Mouse (Mus musculus): ENCODE results near the gene Pdcd1lg2. TPM values are rescaled to one million over a fixed set of nuclear protein-coding genes. Genes with fewer than 3 reads are reported as not detected.

The Pdcd1lg2 gene
- polyA plus RNA-seq, 1 experiment from 2014 or later: not detected

DNA sequence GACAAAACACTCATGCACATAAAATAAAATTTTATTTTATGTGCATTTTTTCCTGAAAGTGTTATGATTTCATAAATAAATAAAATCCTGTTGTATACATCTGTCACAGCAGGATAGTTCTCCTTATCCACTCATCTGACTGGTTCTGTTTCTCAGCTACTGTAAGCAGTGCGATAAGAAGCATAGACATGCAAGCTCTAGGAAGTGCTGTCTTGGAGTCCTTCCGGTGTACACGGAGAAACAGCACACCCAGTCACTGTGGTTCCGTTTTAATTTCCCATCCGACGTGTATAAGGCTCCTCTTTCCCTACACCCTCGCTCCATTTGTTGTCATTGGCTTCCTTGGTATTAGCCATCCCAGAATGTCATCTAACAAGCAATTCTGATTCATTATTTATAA, 87.2 kb downstream of the Pdcd1lg2 start:
- no peaks in the 10 kb centered on the region for H3K36me3 ChIP-seq (ENCODE audit: control insufficient read depth, insufficient read depth, low read length)
- H3K4me1 ChIP-seq (replicated peaks; ENCODE audit: control insufficient read depth, insufficient read depth, low read length): no peaks in the 10 kb centered on the region
- no peak overlapping the region for H3K9ac ChIP-seq (ENCODE audit: low read length)
- H3K27me3 ChIP-seq (replicated peaks; ENCODE audit: control insufficient read depth, insufficient read depth, low read length): no peaks in the 10 kb centered on the region
- no peak overlapping the region for H3K4me3 ChIP-seq (ENCODE audit: low read depth, low read length)
- no peak overlapping the region for H3K27ac ChIP-seq (ENCODE audit: low read depth)
- WGBS: 76% methylated on average over 7 of the region's 7 CpGs
- DNase-seq (ENCODE audit: low spot score) (no peak), ATAC-seq (replicated peaks; ENCODE audit: low FRiP score, low TSS enrichment, low read depth) (no peak)
- H3K4me2 ChIP-seq (ENCODE audit: low read length): no peak overlapping the region
- no peaks in the 10 kb centered on the region for H3K9me3 ChIP-seq (ENCODE audit: control insufficient read depth, low read length)

DNA sequence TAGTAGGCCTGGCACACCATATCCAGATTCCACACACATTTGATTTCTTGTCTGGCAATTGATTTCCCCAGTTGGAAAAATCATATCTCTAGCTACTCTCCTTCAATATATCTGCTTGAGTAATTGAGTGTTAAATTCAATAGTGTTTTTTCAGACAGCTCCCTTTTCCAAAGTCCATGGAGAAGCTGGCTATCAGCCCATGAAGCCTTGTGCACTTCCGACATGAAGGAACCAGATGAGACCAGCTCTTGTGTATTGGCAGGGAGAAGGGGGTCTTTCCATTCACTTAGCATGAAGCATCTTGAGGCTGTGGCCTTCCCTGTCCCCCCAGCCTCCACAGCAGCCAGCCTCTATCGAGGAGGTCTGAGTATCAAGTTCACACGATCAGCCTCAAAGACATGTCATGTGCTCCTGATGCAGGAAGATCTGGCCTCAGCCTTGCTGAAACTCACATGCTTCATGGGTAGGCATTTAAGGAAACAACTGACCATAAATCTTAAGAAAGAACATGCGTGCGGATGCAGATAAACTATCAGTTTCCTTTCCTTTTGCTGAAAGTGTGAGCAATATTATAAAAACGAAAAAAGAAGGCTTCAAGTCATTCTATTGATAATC, 88.2 kb downstream of the Pdcd1lg2 start:
- DNase-seq (ENCODE audit: low spot score): no peak
- Histone ChIP-seq H3K4me3 (ENCODE audit: low read depth, low read length) (no peak overlapping the region), H3K4me2 (ENCODE audit: low read length) (no peak overlapping the region), H3K27ac (ENCODE audit: low read depth) (no peak overlapping the region), H3K4me1 (replicated peaks; ENCODE audit: control insufficient read depth, insufficient read depth, low read length) (no peaks in the 10 kb centered on the region), H3K36me3 (ENCODE audit: control insufficient read depth, insufficient read depth, low read length) (no peaks in the 10 kb centered on the region), H3K9ac (ENCODE audit: low read length) (no peak overlapping the region), H3K9me3 (ENCODE audit: control insufficient read depth, low read length) (no peaks in the 10 kb centered on the region), H3K27me3 (replicated peaks; ENCODE audit: control insufficient read depth, insufficient read depth, low read length) (no peaks in the 10 kb centered on the region)
- WGBS: 73% methylated on average over 6 of the region's 6 CpGs
- no peak for ATAC-seq (replicated peaks; ENCODE audit: low FRiP score, low TSS enrichment, low read depth)

DNA sequence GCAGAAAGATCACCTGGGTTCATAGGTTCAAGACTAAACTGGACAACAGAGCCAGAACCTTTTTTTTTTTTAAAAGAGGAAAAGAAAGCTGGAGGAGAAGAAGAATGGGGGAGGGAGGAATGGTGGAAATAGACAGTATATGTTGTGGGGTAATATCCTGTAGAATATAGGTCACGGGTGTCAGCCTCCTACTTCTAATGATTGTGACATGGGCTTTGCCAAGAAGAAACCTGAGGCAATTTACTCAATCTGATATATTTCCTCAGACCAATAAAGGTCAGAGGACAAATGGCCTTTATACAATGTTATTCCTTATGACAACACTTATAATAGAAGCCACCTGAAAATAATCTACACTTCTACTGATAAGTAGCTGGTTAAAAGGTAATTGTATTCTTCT, 89.6 kb downstream of the Pdcd1lg2 start:
- H3K9ac ChIP-seq (ENCODE audit: low read length): no peak overlapping the region
- DNase-seq (ENCODE audit: low spot score) (no peak), ATAC-seq (replicated peaks; ENCODE audit: low FRiP score, low TSS enrichment, low read depth) (no peak)
- no peaks in the 10 kb centered on the region for H3K4me1 ChIP-seq (replicated peaks; ENCODE audit: control insufficient read depth, insufficient read depth, low read length)
- no peak overlapping the region for H3K27ac ChIP-seq (ENCODE audit: low read depth)
- no peak overlapping the region for H3K4me3 ChIP-seq (ENCODE audit: low read depth, low read length)
- H3K4me2 ChIP-seq (ENCODE audit: low read length): no peak overlapping the region
- no peaks in the 10 kb centered on the region for H3K36me3 ChIP-seq (ENCODE audit: control insufficient read depth, insufficient read depth, low read length)
- WGBS: 74% methylated on average over 1 of the region's 1 CpGs
- no peaks in the 10 kb centered on the region for H3K27me3 ChIP-seq (replicated peaks; ENCODE audit: control insufficient read depth, insufficient read depth, low read length)
- H3K9me3 ChIP-seq (ENCODE audit: control insufficient read depth, low read length): no peaks in the 10 kb centered on the region

DNA sequence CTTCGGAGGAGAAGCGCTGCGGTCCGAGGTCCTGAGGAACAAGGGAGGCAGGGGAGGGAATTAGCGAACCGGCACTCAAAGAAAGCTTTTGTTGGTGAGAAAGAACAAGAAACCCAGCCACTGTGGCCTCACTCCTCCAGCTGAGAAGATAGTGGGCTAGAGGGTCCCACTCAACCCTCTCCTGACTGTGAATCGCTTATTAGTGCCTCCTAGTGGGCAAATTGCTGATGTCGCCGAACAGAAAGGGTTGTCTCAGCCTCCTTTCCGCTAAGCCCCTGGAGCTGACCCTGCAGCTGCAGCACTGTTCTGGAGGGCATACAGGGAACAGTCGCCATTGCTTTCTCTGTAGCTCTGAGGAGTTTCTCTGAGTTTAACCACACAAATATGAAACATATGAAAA, 90.4 kb downstream of the Pdcd1lg2 start:
- H3K27ac ChIP-seq (ENCODE audit: low read depth): no peak overlapping the region

DNA sequence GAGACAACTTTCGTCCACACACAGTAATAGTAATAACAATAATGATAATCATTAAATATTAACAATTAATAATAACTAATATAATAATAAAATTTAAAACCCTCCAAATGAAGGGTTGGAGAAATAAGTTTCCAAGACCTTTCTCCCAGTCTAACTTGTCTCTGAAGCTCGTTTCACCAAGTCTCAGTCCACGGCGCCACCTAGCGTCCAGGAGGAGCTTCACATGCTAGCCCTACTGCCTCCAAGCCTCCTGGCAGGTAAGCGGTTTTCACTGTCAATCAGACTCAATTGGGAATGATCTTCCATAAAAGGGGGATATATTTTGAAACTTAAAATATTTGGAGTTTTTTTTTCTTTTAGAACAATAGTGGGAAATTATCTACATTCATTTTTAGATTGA, 90.8 kb downstream of the Pdcd1lg2 start:
- H3K27me3 ChIP-seq (replicated peaks; ENCODE audit: control insufficient read depth, insufficient read depth, low read length): no peaks in the 10 kb centered on the region
- H3K4me1 ChIP-seq (replicated peaks; ENCODE audit: control insufficient read depth, insufficient read depth, low read length): no peaks in the 10 kb centered on the region
- no peak overlapping the region for H3K27ac ChIP-seq (ENCODE audit: low read depth)
- DNase-seq (ENCODE audit: low spot score): peak; percentile 91
- no peak overlapping the region for H3K4me3 ChIP-seq (ENCODE audit: low read depth, low read length)
- no peaks in the 10 kb centered on the region for H3K9me3 ChIP-seq (ENCODE audit: control insufficient read depth, low read length)
- H3K36me3 ChIP-seq (ENCODE audit: control insufficient read depth, insufficient read depth, low read length): no peaks in the 10 kb centered on the region
- 0 out of 2 replicates have a peak, but pooled peaks have one; percentile 55 for ATAC-seq (replicated peaks; ENCODE audit: low FRiP score, low TSS enrichment, low read depth)
- H3K9ac ChIP-seq (ENCODE audit: low read length): no peak overlapping the region
- 0 out of 2 replicates have a peak overlapping the region, but pooled peaks have one; percentile 29 for H3K4me2 ChIP-seq (ENCODE audit: low read length)
- 10% methylated on average over 6 of the region's 6 CpGs for WGBS

More for the DNA sequence above, 90.4 kb downstream of the Pdcd1lg2 start:
- ATAC-seq (replicated peaks; ENCODE audit: low FRiP score, low TSS enrichment, low read depth) (no peak; the same call in 1 of the 2 replicates), DNase-seq (ENCODE audit: low spot score) (peak; percentile 70)
- Histone ChIP-seq H3K9ac (ENCODE audit: low read length) (no peak overlapping the region), H3K9me3 (ENCODE audit: control insufficient read depth, low read length) (no peaks in the 10 kb centered on the region), H3K27me3 (replicated peaks; ENCODE audit: control insufficient read depth, insufficient read depth, low read length) (no peaks in the 10 kb centered on the region), H3K4me3 (ENCODE audit: low read depth, low read length) (no peak overlapping the region), H3K4me2 (ENCODE audit: low read length) (0 out of 2 replicates have a peak overlapping the region, but pooled peaks have one; percentile 29), H3K4me1 (replicated peaks; ENCODE audit: control insufficient read depth, insufficient read depth, low read length) (no peaks in the 10 kb centered on the region), H3K36me3 (ENCODE audit: control insufficient read depth, insufficient read depth, low read length) (no peaks in the 10 kb centered on the region)
- WGBS: 53% methylated on average over 11 of the region's 11 CpGs

DNA sequence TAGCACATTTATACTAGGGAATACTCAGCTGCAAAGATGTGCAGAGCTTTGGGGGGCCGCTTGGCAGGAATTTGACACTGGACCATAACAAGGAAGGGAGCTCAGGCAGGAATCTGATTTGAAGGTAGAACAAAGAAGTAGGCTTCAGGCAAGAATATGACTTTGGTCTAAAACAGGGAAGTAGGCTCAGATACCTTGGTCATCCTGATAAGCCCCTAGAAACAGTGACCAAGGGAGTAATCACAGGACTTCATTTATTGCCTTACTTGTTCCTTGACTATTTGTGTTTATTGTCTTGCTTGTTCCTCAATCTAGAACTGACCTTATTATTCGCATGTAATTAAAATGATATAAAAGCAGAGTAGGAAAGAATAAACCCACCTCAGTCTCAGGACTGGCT, 93.4 kb downstream of the Pdcd1lg2 start:
- H3K27me3 ChIP-seq (replicated peaks; ENCODE audit: control insufficient read depth, insufficient read depth, low read length): no peaks in the 10 kb centered on the region
- no peak overlapping the region for H3K27ac ChIP-seq (ENCODE audit: low read depth)
- no peak overlapping the region for H3K4me2 ChIP-seq (ENCODE audit: low read length)
- no peaks in the 10 kb centered on the region for H3K36me3 ChIP-seq (ENCODE audit: control insufficient read depth, insufficient read depth, low read length)
- DNase-seq (ENCODE audit: low spot score) (peak; percentile 12), ATAC-seq (replicated peaks; ENCODE audit: low FRiP score, low TSS enrichment, low read depth) (no peak)
- no peaks in the 10 kb centered on the region for H3K4me1 ChIP-seq (replicated peaks; ENCODE audit: control insufficient read depth, insufficient read depth, low read length)
- WGBS: 87% methylated on average over 2 of the region's 2 CpGs
- no peak overlapping the region for H3K4me3 ChIP-seq (ENCODE audit: low read depth, low read length)
- H3K9me3 ChIP-seq (ENCODE audit: control insufficient read depth, low read length): no peaks in the 10 kb centered on the region
- no peak overlapping the region for H3K9ac ChIP-seq (ENCODE audit: low read length)

DNA sequence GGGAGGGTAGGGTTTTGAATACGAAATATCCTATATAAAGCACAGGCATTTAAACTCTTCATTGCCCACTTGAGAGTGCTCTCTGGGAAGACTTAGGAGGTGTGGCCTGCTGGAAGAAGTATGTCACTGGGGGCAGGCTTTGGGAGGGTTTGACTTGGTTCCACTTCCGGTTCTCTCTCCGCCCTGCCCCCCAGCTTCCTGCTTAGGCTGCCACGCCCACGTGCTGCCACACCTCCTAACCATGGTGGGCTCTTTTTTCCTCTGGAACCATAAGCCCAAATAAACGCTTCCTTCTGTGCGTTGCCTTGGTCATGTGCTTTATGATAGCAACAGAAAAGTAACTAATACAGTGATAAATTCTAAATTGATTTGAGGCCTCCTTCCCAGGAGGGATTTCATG, 94.9 kb downstream of the Pdcd1lg2 start:
- Histone ChIP-seq H3K9ac (ENCODE audit: low read length) (no peak overlapping the region), H3K36me3 (ENCODE audit: control insufficient read depth, insufficient read depth, low read length) (no peaks in the 10 kb centered on the region), H3K4me2 (ENCODE audit: low read length) (no peak overlapping the region), H3K27me3 (replicated peaks; ENCODE audit: control insufficient read depth, insufficient read depth, low read length) (no peaks in the 10 kb centered on the region), H3K9me3 (ENCODE audit: control insufficient read depth, low read length) (no peaks in the 10 kb centered on the region), H3K4me3 (ENCODE audit: low read depth, low read length) (no peak overlapping the region), H3K27ac (ENCODE audit: low read depth) (no peak overlapping the region), H3K4me1 (replicated peaks; ENCODE audit: control insufficient read depth, insufficient read depth, low read length) (no peaks in the 10 kb centered on the region)
- 80% methylated on average over 7 of the region's 7 CpGs for WGBS
- DNase-seq (ENCODE audit: low spot score) (no peak), ATAC-seq (replicated peaks; ENCODE audit: low FRiP score, low TSS enrichment, low read depth) (no peak)

DNA sequence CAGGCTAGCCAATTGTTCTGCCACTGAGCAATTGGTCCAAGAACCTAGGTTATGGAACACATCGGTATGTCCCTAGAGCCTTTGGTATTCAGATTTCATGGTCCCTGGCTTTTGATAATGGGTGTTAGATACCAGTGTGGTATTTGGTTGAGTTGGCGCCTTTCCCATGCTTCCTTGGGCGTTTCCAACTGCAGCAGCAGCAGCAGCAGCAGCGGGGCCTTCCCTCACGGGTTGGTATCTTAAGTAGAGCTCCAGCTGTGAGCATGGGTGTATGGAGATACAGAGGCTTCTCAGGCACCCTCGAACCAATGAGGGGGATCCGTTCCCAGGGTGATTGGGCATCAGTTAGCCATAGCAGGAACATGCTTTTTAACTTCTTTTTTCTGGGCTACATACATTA, 97.5 kb downstream of the Pdcd1lg2 start:
- no peak for ATAC-seq (replicated peaks; ENCODE audit: low FRiP score, low TSS enrichment, low read depth)
- H3K27me3 ChIP-seq (replicated peaks; ENCODE audit: control insufficient read depth, insufficient read depth, low read length): no peaks in the 10 kb centered on the region
- H3K36me3 ChIP-seq (ENCODE audit: control insufficient read depth, insufficient read depth, low read length): no peaks in the 10 kb centered on the region
- H3K4me1 ChIP-seq (replicated peaks; ENCODE audit: control insufficient read depth, insufficient read depth, low read length): no peaks in the 10 kb centered on the region
- H3K9me3 ChIP-seq (ENCODE audit: control insufficient read depth, low read length): no peaks in the 10 kb centered on the region
- no peak overlapping the region for H3K4me3 ChIP-seq (ENCODE audit: low read depth, low read length)
- no peak overlapping the region for H3K27ac ChIP-seq (ENCODE audit: low read depth)
- H3K4me2 ChIP-seq (ENCODE audit: low read length): no peak overlapping the region
- no peak overlapping the region for H3K9ac ChIP-seq (ENCODE audit: low read length)
- no peak for DNase-seq (ENCODE audit: low spot score)
- 86% methylated on average over 7 of the region's 7 CpGs for WGBS

DNA sequence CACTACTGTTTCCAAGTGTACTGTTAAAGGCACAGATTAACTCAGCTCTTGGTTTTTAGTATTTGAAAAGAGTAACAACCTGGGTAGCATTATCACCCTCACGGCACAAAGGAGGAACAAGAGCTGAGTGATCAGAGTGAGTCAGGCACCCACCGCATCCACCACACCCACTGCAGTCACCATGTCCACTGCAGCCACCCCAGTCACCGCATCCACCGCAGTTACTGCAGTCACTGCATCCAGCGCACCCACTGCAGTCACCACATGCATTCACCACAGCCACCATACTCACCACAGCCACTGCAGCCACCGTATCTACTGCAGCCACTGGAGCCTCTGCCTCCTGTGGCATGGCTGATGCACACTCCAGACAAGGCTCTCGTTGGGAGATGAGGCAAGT, 99.1 kb downstream of the Pdcd1lg2 start:
- H3K9me3 ChIP-seq (ENCODE audit: control insufficient read depth, low read length): 0 out of 2 replicates have a peak, but pooled peaks cover 5% of the 10 kb centered on the region
- no peak for ATAC-seq (replicated peaks; ENCODE audit: low FRiP score, low TSS enrichment, low read depth)
- H3K27me3 ChIP-seq (replicated peaks; ENCODE audit: control insufficient read depth, insufficient read depth, low read length): no peaks in the 10 kb centered on the region
- no peak overlapping the region for H3K4me2 ChIP-seq (ENCODE audit: low read length)
- no peak overlapping the region for H3K4me3 ChIP-seq (ENCODE audit: low read depth, low read length)
- DNase-seq (ENCODE audit: low spot score): no peak
- WGBS: 93% methylated on average over 7 of the region's 7 CpGs
- H3K4me1 ChIP-seq (replicated peaks; ENCODE audit: control insufficient read depth, insufficient read depth, low read length): no peaks in the 10 kb centered on the region
- no peak overlapping the region for H3K9ac ChIP-seq (ENCODE audit: low read length)
- H3K27ac ChIP-seq (ENCODE audit: low read depth): no peak overlapping the region
- H3K36me3 ChIP-seq (ENCODE audit: control insufficient read depth, insufficient read depth, low read length): no peaks in the 10 kb centered on the region

All from intestine, embryonic 14.5 days (tissue).